Mouse (Mus musculus) thymus, postnatal 10 days (tissue): ENCODE measurements around the gene Atxn7l2.

Experiments
- DNase-seq, 2 experiments: peaks; one replicate each; pipeline ENCODE4 v3.0.0; 2021; ENCODE audit warnings: low spot score in 2 of 2

The Atxn7l2 gene

DNA sequence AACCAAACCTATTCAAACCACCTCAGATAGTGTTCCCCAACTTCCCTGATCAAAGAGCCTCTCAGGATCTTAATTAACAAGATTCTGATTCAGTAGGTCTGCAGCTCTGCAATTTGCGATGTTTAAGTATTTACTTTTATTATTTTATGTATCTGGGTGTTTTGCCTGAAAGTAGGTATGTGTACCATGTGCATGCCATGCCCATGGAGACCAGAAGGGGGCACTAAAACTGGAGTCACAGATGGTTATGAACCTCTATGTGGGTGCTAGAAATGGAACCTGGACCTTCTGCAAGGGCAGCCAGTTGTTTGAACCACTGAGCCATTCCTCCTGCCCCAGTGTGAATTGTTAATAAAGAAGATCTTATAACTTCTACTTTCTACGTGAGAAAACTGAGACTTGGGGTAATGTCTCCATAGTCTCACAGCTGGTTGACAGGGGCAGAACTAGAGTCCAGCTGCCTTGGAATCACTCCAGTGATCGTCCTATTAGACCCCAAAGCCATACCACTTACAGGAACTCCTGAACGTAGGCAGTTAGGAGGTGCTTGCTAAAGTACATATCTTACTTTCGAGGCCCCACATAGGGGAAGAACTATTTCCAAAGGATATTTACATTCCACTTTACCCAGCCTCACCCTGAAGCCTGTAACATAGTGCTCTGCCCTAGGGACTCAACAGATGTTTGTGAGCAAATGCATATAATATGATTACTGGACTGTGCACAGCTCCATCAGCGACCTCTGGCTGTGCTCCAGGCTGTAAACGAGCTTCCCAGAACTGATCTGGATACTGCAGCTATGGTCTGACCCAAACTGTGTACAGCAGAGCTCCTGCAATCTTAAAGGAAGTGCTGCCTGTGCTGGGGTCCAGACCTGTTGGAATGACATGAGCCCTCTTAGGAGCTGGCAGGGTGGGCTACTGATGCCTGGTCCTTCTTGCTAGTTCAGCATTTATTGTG, 31.7 kb downstream of the Atxn7l2 start:
- no peak for DNase-seq

DNA sequence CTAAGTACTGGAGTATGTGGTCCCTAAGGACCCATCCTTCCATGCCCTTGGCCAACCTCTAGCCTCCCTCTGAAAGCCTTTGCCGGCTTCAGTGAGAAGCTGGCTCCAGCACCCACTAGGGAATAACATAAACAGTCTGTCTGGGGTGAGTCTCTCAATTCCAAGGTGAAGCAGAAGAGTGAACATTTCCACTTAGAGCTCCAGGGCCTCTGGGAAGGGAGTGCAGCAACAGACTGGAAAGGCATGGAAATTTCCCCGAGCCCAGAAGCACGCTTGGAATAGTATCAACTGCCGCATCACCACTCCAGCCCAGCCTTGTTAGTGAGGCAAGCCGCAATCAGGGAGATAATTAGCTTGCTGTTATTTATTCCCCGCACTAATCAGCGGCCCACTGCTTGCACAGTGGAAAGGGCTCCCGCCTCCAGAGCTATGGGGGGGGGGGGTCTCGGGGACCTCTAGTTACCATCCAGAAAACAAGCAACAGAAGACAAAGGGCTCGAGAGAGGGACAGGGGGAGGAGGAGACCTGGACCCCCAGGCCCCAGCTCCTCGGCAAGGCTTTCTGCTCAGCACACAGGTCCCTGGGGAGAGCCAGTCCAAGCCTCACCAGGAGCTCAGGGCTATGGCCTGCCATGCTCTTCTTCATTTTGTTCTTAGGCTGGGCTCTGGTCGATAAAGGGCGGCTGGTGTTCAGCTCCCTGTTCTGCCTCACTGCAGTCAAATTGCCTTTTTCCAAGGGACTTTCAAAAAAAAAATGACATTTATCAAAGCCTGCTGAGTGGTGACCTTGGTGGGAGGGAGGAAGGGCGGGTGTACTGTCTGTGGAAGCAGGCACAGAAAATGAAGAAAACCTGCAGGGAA, 35.8 kb downstream of the Atxn7l2 start:
- no peak for DNase-seq

DNA sequence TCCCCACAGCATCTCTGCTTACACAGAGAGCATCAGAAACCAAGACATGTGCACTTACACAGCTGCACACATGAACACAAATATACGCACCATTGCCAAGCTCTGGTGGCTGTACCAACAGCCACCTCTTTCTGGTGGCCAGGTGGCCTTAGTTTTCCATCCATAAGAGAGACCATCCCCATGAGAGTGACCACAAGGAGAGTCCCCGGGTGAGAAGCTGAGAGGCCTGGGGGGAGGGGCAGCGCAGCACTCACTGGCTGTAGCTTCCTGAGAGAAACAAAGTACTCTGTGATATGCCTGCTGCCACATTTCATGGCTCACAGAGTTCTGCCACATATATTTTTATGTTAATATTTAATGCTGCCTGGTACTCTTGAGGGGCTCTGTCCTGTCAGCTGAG, 41.5 kb downstream of the Atxn7l2 start:
- DNase-seq, result no peak

DNA sequence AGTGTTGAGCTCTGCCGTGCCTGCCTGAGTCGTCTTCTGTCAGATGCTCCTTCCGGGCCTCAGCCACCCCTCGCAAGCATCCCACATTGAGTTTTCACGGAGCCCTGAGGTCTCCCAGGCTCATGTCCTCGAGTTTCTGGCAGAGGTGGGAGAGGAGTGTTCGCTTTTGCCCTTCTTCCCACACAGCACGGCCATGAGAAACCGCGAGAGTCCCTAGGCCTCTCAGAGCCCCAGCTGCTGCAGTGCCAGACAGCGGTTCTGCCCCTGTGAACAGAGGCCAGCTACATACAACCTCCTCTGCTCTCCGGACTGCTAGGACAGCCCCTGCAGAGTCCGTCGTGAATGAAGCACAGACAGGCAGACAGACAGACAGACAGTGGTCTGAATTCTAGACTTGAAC, 43.2 kb downstream of the Atxn7l2 start:
- no peak for DNase-seq

DNA sequence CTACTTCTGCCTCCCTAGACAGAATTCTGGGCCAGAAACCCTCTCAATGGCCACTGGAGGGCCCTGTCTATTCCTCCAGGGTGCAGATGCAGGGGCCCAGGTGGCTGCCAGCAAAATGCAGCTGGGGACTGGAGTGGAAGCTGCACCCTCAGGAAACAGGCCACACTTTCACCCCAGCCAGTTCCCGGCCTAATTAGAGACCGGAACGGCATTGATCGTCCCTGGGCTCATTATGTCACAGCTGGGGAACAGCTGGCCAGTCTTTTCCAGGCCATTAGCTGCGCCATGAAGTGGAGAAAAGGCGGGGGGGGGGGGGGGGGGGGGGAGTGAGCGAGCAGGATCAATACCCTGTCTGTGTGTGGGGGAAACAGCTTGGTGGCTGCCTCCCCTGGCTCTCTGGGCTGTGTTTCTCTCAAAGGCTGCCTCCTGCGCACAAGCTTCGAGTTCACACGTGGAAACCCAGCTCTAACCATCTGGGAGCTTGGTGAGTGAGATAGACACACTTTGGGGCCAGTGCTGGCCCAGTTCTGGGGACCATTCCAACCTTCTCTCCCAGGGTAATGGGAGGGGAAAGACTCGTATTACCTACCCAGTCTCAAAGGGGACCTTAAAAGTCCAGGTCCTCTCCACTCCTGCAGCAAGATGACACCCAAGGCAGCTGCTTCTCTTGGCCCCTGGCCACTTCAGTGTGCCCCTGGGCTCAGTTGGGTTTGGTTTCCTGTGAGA, 44.1 kb downstream of the Atxn7l2 start:
- DNase-seq, result peak; percentile 51 to 59

DNA sequence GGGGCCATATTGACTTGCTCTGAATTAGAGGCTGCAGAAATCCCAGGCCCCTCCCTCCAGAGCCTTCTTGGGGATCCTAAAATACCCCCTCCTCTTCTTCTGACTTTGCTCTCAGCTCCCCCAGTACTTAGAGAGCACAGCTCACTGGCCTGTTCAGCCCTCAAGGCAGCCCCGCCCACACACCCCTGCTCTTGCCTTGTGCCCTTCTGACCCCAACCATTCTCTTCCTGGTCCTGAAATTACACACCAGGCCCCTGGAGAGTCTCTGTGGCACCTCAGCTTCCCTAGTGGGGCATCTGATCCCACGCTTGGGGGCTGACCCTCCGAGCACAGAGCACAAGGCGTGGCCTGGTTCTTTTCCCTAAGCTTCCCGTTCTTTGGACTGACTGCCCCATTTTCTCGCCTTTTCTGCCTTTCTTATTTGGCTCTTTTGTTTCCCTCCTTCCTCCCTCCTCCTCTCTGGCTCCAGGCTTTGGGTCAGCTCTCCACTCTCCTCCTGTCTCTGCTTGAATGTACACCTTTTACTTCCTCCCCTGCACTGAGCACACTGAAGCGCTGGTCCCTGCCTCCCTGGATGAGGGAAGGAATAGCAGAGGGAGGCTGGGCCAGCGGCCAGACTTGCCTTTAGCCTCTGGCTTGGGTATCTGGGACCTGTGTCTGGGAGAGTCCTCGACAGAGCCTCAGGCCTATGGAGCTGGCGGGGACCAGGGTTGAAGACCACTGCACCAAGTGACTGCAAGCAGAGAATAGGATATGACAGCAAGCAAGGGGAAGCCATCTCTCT, 45.0 kb downstream of the Atxn7l2 start:
- no peak for DNase-seq

DNA sequence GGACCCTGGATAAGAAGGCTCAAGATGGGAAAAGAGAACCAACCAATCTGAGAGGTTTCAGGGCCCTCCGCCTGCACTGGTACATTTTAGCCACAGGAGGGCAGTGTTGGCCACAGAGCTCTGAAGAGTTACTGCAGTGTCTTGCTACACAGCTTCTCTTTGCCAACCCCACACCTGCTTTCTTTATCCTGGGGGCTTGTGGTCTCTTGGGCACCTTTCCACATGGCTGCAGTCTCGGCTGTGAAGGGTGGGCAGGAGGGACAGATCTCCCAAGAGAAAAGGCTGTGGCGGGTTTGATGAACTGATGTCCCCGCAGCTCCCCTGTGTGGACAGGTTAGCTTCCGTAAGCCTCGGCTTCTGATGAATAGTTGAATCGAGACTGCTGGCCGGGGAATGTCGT, 45.9 kb downstream of the Atxn7l2 start:
- DNase-seq, result peak; percentile 66 to 80

DNA sequence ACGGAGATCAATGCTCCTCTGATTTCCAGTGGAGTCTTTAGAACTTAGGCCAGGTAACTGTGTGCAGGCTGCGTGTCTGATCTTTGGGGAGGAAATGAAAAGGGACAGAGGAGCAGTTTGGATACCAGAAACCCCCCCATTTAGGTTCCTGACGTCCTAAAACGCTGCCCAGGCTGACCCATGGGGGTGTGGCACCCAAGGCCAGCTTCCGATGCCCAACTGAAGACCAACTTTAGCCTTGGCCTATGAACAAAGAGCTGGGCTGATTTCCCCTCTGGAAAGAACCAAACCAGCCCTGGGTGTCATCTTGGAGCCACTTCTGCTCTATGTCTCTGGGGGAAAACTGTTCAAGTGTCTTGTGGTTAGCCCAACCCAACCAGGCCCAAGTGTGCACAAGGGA, 46.6 kb downstream of the Atxn7l2 start:
- no peak for DNase-seq

DNA sequence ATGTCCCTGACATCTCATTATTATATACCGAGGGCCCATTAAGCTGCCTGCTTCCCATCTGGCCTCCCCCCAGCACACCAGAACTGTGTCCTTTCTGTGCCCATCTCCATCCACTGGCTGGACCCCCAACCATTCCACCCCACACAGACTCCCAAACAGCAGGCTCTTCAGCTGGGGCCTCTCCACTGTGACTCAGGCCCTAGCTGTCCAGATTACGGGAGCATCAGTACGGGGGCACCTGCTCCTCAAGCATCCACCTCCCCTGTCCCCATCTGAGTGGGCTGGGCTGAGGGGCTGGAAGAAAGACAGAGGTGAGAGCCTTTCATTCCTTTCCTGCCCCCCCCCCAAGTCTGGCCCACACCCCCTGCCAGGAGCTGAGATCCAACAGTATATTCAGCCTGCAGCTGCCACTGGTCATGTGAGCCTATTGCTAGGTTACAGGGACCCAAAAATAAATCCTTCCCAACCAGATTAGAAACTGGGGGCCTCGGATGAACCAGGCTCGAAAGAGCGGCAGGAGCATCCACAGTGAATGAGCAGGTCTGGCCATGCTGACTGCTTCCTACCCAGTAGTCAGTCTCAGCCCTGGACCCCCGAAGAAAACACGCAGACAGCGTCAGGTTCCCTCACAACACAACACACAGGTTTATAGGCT, 52.2 kb downstream of the Atxn7l2 start:
- no peak for DNase-seq

DNA sequence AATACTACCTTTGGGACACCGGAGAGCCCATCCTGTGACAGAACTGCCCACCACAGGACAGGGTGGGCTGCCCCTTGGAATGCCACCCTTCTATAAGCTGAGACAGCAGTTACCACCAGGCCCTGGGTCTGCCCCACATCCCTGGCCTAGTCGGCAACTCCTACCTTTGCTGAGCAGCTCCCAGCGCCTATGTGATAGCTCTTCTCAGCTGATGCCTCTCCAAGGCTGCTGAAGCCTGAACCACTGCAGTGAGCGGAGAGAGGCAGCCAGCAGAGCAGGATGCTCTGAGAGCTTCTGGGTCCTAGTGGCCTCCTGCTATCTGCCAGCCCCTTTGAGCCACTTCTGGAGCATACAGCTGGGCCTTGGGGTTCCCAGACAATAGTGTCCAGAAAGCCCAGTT, 56.1 kb downstream of the Atxn7l2 start, which contains the start of gene Gpr61:
Gpr61 (minus strand) TSS at position 227 of the 400 bp plus-strand sequence.
- no peak for DNase-seq

DNA sequence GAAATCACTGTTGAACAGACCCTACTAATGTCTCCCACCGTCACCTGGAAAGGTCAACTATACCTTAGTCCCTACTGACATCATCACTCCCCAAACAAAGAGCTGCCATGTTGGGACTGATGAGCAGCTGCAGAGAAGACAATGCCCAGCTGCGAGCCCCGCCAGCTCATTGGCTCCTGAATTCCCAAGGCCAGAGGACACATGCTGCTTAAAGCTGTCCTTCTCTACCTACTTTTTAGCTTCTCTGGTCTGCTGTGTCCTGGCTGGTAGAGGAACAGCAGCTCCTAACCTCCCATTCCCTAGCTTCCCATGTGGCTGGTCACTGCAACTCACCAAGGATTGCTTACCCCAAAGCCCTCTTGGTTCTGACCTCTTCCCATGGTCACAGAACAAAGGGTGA, 58.4 kb downstream of the Atxn7l2 start:
- no peak for DNase-seq
